Mouse (Mus musculus) C2C12 (cell line): ENCODE data around the gene Snca.

Experiments
- CEBPB ChIP-seq: IDR thresholded peaks from one replicate; pipeline ENCODE4 v1.6.1; 2011; ENCODE audit warnings: low read depth, mild to moderate bottlenecking, control low read depth, moderate library complexity
- CTCF ChIP-seq: IDR thresholded peaks from one replicate; pipeline ENCODE4 v1.5.1; 2011; ENCODE audit not compliant: control insufficient read depth, insufficient read depth, insufficient read length

DNA sequence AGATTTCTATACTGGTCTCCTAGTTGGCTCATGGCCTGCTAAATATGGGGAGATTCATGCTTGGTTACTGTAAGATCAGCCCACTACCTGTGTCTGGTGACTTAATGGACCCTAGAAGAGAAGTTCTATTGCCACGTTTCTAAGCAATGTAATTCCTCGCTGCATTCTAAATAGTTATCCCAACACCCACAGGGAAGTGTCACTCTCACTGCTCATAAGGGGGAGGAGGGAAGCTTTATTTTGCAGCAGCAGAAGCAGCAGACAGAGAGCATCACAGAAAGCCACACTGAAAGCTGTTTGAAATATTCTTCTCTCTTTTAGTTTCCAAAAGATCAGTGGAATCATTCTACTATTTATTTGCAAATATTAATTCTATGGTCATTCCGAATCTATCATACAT lies 64.0 kb downstream of the Snca start:
- TF ChIP-seq CTCF (no peak), CEBPB (no peak)
